Mouse (Mus musculus) E14TG2a.4 (cell line): ENCODE measurements around the gene Chil3.
"Not testable (repeated sequence)": the region's sequence is repeated elsewhere in the genome, so short reads cannot be mapped to it uniquely, and the experiment has no call there.

Experiments
- CTCF ChIP-seq: conservative IDR thresholded peaks from 2 replicates; pipeline ENCODE4 v1.5.1; 2014; ENCODE audit warnings: low read length
- POU5F1 ChIP-seq: IDR thresholded peaks from 2 replicates; pipeline ENCODE4 v1.6.1; 2014; ENCODE audit warnings: low read length, borderline replicate concordance

- TF ChIP-seq CTCF, POU5F1: not testable (repeated sequence)
Observed at GRCm38 (mm10) chr3:106198030-106198429, 30.7 kb upstream of the Chil3 start.
